26 mouse cellular contexts compared by ENCODE assay signal in genomic region chr6:33755976-33756375, GRCm38 (mm10).
DNase-seq lines count a peak whose midpoint lies in the region; ATAC-seq and TF ChIP-seq lines count a peak whose summit lies in the region.
"Had no signal": no experiment of that assay in that cellular context is flagged by ENCODE, and none has a peak within 500 bp of the region (broad histone marks: within the 10 kb centered on the region; RNA-seq: fewer than 3 reads in every experiment).

No protein-coding gene starts in this region.

- no peaks in the 10 kb centered on the region for H3K36me3 ChIP-seq in midbrain, postnatal 0 days (ENCODE audit: insufficient read depth, low read length)
- H3K36me3 ChIP-seq: embryonic facial prominence, embryonic 15.5 days; forebrain, embryonic 15.5 days had no signal

- no peaks in the 10 kb centered on the region for H3K4me1 ChIP-seq in midbrain, postnatal 0 days (ENCODE audit: insufficient read depth, low read length)
- H3K4me1 ChIP-seq: embryonic facial prominence, embryonic 13.5 days; embryonic facial prominence, embryonic 15.5 days; forebrain, embryonic 13.5 days; forebrain, embryonic 15.5 days had no signal

- no peak for DNase-seq in thymus, postnatal 4 days
- no peak for DNase-seq in midbrain, postnatal 0 days (ENCODE audit: low spot score)
- DNase-seq: adrenal gland, adult 8-10 months; adrenal gland, postnatal 14 days; adrenal gland, postnatal 36 days; B cell, adult 2 months; cerebellum, adult 11-12 months; cerebellum, adult 2 months; cerebellum, adult 9-10 months; cerebellum, postnatal 10 days; cerebellum, postnatal 25 days; embryo, embryonic 11 days; forebrain, postnatal 0 days had no signal

- H3K9ac ChIP-seq in midbrain, postnatal 0 days (replicated peaks; ENCODE audit: low read length, poor library complexity, severe bottlenecking), result no peak overlapping the region
- H3K9ac ChIP-seq: embryonic facial prominence, embryonic 13.5 days; embryonic facial prominence, embryonic 15.5 days; forebrain, embryonic 13.5 days; forebrain, embryonic 15.5 days; forebrain, postnatal 0 days had no signal

- peak; percentile 85 for ATAC-seq in common myeloid progenitor, adult 5-6 weeks (replicated peaks; ENCODE audit: low read depth, poor library complexity, severe bottlenecking)
- ATAC-seq in hematopoietic stem cell, adult 5-6 weeks (replicated peaks in 1 of 2; ENCODE audit: insufficient read depth in 1 of 2, low FRiP score in 2 of 2, low TSS enrichment in 1 of 2, low read depth in 1 of 2, poor library complexity in 2 of 2, severe bottlenecking in 2 of 2), result peak; percentile 22 to 71; a peak in 2 of 4 replicates
- peak; percentile 82 for ATAC-seq in megakaryocyte progenitor cell, adult 5-6 weeks (replicated peaks; ENCODE audit: poor library complexity)
- no peak for ATAC-seq in midbrain, postnatal 0 days (ENCODE audit: low FRiP score)
- no peak for ATAC-seq in erythroblast, adult 5-6 weeks (replicated peaks; ENCODE audit: low FRiP score, poor library complexity, severe bottlenecking)
- ATAC-seq: activated CD4-positive, CD25-positive, alpha-beta regulatory T cell, adult 4 months; CD4-positive, CD25-positive, alpha-beta regulatory T cell, adult 4 months; forebrain, embryonic 13.5 days; forebrain, embryonic 15.5 days; forebrain, postnatal 0 days; Patski had no signal

- H3K27me3 ChIP-seq in midbrain, postnatal 0 days (ENCODE audit: insufficient read depth, low read length), result no peaks in the 10 kb centered on the region
- H3K27me3 ChIP-seq: CH12.LX; embryonic facial prominence, embryonic 13.5 days; embryonic facial prominence, embryonic 15.5 days; forebrain, embryonic 13.5 days; forebrain, embryonic 15.5 days; Patski had no signal

- no peak overlapping the region for H3K4me3 ChIP-seq in midbrain, postnatal 0 days (ENCODE audit: low read depth, low read length)
- H3K4me3 ChIP-seq: embryonic facial prominence, embryonic 13.5 days; embryonic facial prominence, embryonic 15.5 days; forebrain, embryonic 13.5 days; forebrain, embryonic 15.5 days had no signal

- no peak overlapping the region for H3K4me2 ChIP-seq in midbrain, postnatal 0 days (ENCODE audit: low read depth, low read length, poor library complexity, severe bottlenecking)
- H3K4me2 ChIP-seq: embryonic facial prominence, embryonic 13.5 days; embryonic facial prominence, embryonic 15.5 days; forebrain, embryonic 13.5 days; forebrain, embryonic 15.5 days had no signal

- H3K27ac ChIP-seq in midbrain, postnatal 0 days (ENCODE audit: low read depth, low read length), result no peak overlapping the region
- H3K27ac ChIP-seq: embryonic facial prominence, embryonic 13.5 days; embryonic facial prominence, embryonic 15.5 days; forebrain, embryonic 13.5 days; forebrain, embryonic 15.5 days had no signal

- no peaks in the 10 kb centered on the region for H3K9me3 ChIP-seq in midbrain, postnatal 0 days (ENCODE audit: low read length)
- H3K9me3 ChIP-seq: embryonic facial prominence, embryonic 13.5 days; embryonic facial prominence, embryonic 15.5 days; forebrain, embryonic 13.5 days; forebrain, embryonic 15.5 days; G1E had no signal

- no peak for TF ChIP-seq CTCF in midbrain, postnatal 0 days (IDR thresholded peaks at IDR 0.05)

- WGBS in midbrain, postnatal 0 days, result 87% methylated on average over 5 of the region's 5 CpGs

Comparison
In these comparisons a context has a peak if more than half of its experiments do, and no peak if none do; other contexts are left out.
1. ATAC-seq: peak in common myeloid progenitor, adult 5-6 weeks (single experiment), hematopoietic stem cell, adult 5-6 weeks (2 of 2) and megakaryocyte progenitor cell, adult 5-6 weeks (single experiment); none in midbrain, postnatal 0 days (single experiment) and erythroblast, adult 5-6 weeks (single experiment).